Mouse (Mus musculus) stomach, postnatal 0 days (tissue): ENCODE data around the gene Hoxb6. TPM values are rescaled to one million over a fixed set of nuclear protein-coding genes. Genes with fewer than 3 reads are reported as not detected.

Experiments used
- ATAC-seq: fragments of 200-750 bp; cut with Nextera tagmentation; 2 replicates; pipeline ENCODE4 v1.8.0; 2017; ENCODE audit not compliant: low FRiP score, low TSS enrichment
- DNase-seq: peaks from one replicate; pipeline ENCODE4 v3.0.0-alpha.2; 2016; ENCODE audit warnings: low spot score
- H3K27ac ChIP-seq: fragments of 300-500 bp; sonication (generic); replicated peaks from 2 replicates; pipeline ENCODE4 v1.5.1; 2014; ENCODE audit warnings: mild to moderate bottlenecking, control low read depth
- H3K27me3 ChIP-seq: fragments of 300-500 bp; sonication (generic); 2 replicates; pipeline ENCODE4 v1.6.1; 2014; ENCODE audit warnings: low read length; ENCODE audit not compliant: control insufficient read depth, insufficient read depth
- H3K36me3 ChIP-seq: fragments of 300-500 bp; sonication (generic); 2 replicates; pipeline ENCODE4 v1.6.1; 2014; ENCODE audit warnings: low read length, mixed read lengths; ENCODE audit not compliant: control insufficient read depth, insufficient read depth
- H3K4me1 ChIP-seq: fragments of 300-500 bp; sonication (generic); replicated peaks from 2 replicates; pipeline ENCODE4 v1.6.1; 2014; ENCODE audit warnings: antibody characterized with exemption; ENCODE audit not compliant: control insufficient read depth, insufficient read depth
- H3K4me2 ChIP-seq: fragments of 300-500 bp; sonication (generic); replicated peaks from 2 replicates; pipeline ENCODE4 v1.6.1; 2014; ENCODE audit warnings: low read depth, mild to moderate bottlenecking, control low read depth, moderate library complexity
- H3K4me3 ChIP-seq: fragments of 300-500 bp; sonication (generic); 2 replicates; pipeline ENCODE4 v1.5.1; 2014; ENCODE audit warnings: low read depth, low read length, control low read depth
- H3K9ac ChIP-seq: fragments of 300-500 bp; sonication (generic); 2 replicates; pipeline ENCODE4 v1.6.1; 2014; ENCODE audit warnings: mild to moderate bottlenecking, low read length, control low read depth, mixed read lengths
- H3K9me3 ChIP-seq: fragments of 300-500 bp; sonication (generic); 2 replicates; pipeline ENCODE4 v1.6.1; 2016; ENCODE audit warnings: low read length; ENCODE audit not compliant: control insufficient read depth
- CTCF ChIP-seq: IDR thresholded peaks from 2 replicates; pipeline ENCODE4 v1.5.1; 2016; ENCODE audit warnings: antibody characterized with exemption, low read depth, mild to moderate bottlenecking, moderate library complexity
- EP300 ChIP-seq: optimal IDR thresholded peaks from 2 replicates; pipeline ENCODE3; 2016; ENCODE audit warnings: antibody characterized with exemption
- WGBS: fragments of 180-500 bp; shearing (Covaris S2); extraction: QIAGEN DNeasy Blood & Tissue Kit; methylation state at CpG from one replicate; pipeline ENCODE4 v1.1.7; 2014; 5-methylcytosine and 5-hydroxymethylcytosine counted together
- polyA plus RNA-seq: library from polyadenylated mRNA; unstranded; fragments of >200 nt; fragmentation: Nextera tagmentation; extraction: Ambion mirVana; gene quantifications from 2 replicates; pipeline ENCODE4 v1.2.1, GENCODE M21; 2015

Gene Hoxb6
- polyA plus RNA-seq, 1 experiment from 2014 or later = 7.9 TPM

GRCm38 (mm10) chr11:96303151-96304099, 11.1 kb downstream of the Hoxb6 start, which contains the start of gene Hoxb5:
Hoxb5 (plus strand) TSS chr11:96303336.
- H3K27ac ChIP-seq = peak within 1 kb of the TSS; percentile 92

GRCm38 (mm10) chr11:96304381-96305195, 12.3 kb downstream of the Hoxb6 start:
- no peak for DNase-seq
- Histone ChIP-seq H3K9ac (peak overlapping the region; percentile 80), H3K4me1 (no peaks in the 10 kb centered on the region)

More at GRCm38 (mm10) chr11:96303151-96304099, 11.1 kb downstream of the Hoxb6 start, which contains the start of gene Hoxb5:
- DNase-seq (peak; percentile 85), ATAC-seq (peak; percentile 56; the same call in 1 of the 2 replicates)
- TF ChIP-seq EP300 (peak; percentile 28), CTCF (peak; percentile 92)
- H3K4me1 ChIP-seq = no peaks in the 10 kb centered on the region
- peak within 1 kb of the TSS; percentile 52 for H3K4me3 ChIP-seq
- H3K9ac ChIP-seq = peak within 1 kb of the TSS; percentile 80
- WGBS = 2% methylated on average over 69 of the region's 69 CpGs
- peak within 1 kb of the TSS; percentile 72 for H3K4me2 ChIP-seq
- no peaks in the 10 kb centered on the region for H3K9me3 ChIP-seq
- H3K27me3 ChIP-seq = no peaks in the 10 kb centered on the region
- H3K36me3 ChIP-seq = no peaks in the 10 kb centered on the region

GRCm38 (mm10) chr11:96305505-96306182, 13.4 kb downstream of the Hoxb6 start:
- ATAC-seq = no peak
- TF ChIP-seq EP300 (no peak), CTCF (no peak)
- no peaks in the 10 kb centered on the region for H3K9me3 ChIP-seq
- peak overlapping the region; percentile 72 for H3K4me2 ChIP-seq
- H3K27ac ChIP-seq = peak overlapping the region; percentile 86
- 51% methylated on average over 6 of the region's 6 CpGs for WGBS
- H3K4me1 ChIP-seq = no peaks in the 10 kb centered on the region
- DNase-seq = no peak
- H3K4me3 ChIP-seq = peak overlapping the region; percentile 52
- no peaks in the 10 kb centered on the region for H3K27me3 ChIP-seq
- peak overlapping the region; percentile 80 for H3K9ac ChIP-seq
- no peaks in the 10 kb centered on the region for H3K36me3 ChIP-seq

More at GRCm38 (mm10) chr11:96304381-96305195, 12.3 kb downstream of the Hoxb6 start:
- Histone ChIP-seq H3K4me2 (peak overlapping the region; percentile 72), H3K36me3 (no peaks in the 10 kb centered on the region), H3K9me3 (no peaks in the 10 kb centered on the region), H3K27ac (peak overlapping the region; percentile 92), H3K4me3 (peak overlapping the region; percentile 52), H3K27me3 (no peaks in the 10 kb centered on the region)
- WGBS = 8% methylated on average over 38 of the region's 38 CpGs
- TF ChIP-seq EP300 (no peak), CTCF (no peak)
- ATAC-seq = no peak

GRCm38 (mm10) chr11:96306183-96306907, 14.1 kb downstream of the Hoxb6 start:
- no peaks in the 10 kb centered on the region for H3K9me3 ChIP-seq
- 35% methylated on average over 7 of the region's 7 CpGs for WGBS
- no peaks in the 10 kb centered on the region for H3K4me1 ChIP-seq
- peak overlapping the region; percentile 64 for H3K9ac ChIP-seq
- H3K36me3 ChIP-seq = no peaks in the 10 kb centered on the region
- no peaks in the 10 kb centered on the region for H3K27me3 ChIP-seq
- ATAC-seq (no peak), DNase-seq (no peak)
- peak overlapping the region; percentile 52 for H3K4me3 ChIP-seq
- peak overlapping the region; percentile 86 for H3K27ac ChIP-seq
- TF ChIP-seq CTCF (no peak), EP300 (no peak)
- peak overlapping the region; percentile 72 for H3K4me2 ChIP-seq

- TF ChIP-seq EP300 = no peak
- no peak for TF ChIP-seq CTCF
- WGBS = 30% methylated on average over 13 of the region's 13 CpGs
- no peaks in the 10 kb centered on the region for H3K36me3 ChIP-seq
- ATAC-seq (no peak), DNase-seq (no peak)
- peak overlapping the region; percentile 72 for H3K4me2 ChIP-seq
- H3K27me3 ChIP-seq = 0 out of 2 replicates have a peak, but pooled peaks cover under 1% of the 10 kb centered on the region
- H3K4me3 ChIP-seq = peak overlapping the region; percentile 31
- no peaks in the 10 kb centered on the region for H3K4me1 ChIP-seq
- peak overlapping the region; percentile 86 for H3K27ac ChIP-seq
- no peaks in the 10 kb centered on the region for H3K9me3 ChIP-seq
- peak overlapping the region; percentile 64 for H3K9ac ChIP-seq
Measured at GRCm38 (mm10) chr11:96306908-96307269, 14.6 kb downstream of the Hoxb6 start.
